Mouse (Mus musculus) naive thymus-derived CD4-positive, alpha-beta T cell, adult 2 months (primary cell): ENCODE measurements around the gene Eda.

ENCODE experiments used
- DNase-seq: peaks from one replicate; pipeline ENCODE4 v3.0.0-alpha.2; 2011; ENCODE audit warnings: low read depth

Gene Eda

GRCm38 (mm10) chrX:99975250-99975984 lies at the start of gene Eda:
Eda (plus strand) TSS chrX:99975606.
- DNase-seq = no peak

- no peak for DNase-seq
These were observed 14.4 kb upstream of the Eda start for GRCm38 (mm10) chrX:99961002-99961401.

GRCm38 (mm10) chrX:99970111-99970510 lies 5.3 kb upstream of the Eda start:
- DNase-seq = no peak

GRCm38 (mm10) chrX:99974381-99974780 lies 1.0 kb upstream of the Eda start:
- DNase-seq = no peak

GRCm38 (mm10) chrX:99974803-99975202 lies 603 bp upstream of the Eda start:
- no peak for DNase-seq

- DNase-seq = no peak
These were observed 849 bp downstream of the Eda start for GRCm38 (mm10) chrX:99975985-99976924.

- no peak for DNase-seq
These were observed 2.9 kb downstream of the Eda start for GRCm38 (mm10) chrX:99978354-99978753.

- no peak for DNase-seq
These were observed 18.0 kb downstream of the Eda start for GRCm38 (mm10) chrX:99993434-99993833.

- no peak for DNase-seq
These were observed 23.9 kb downstream of the Eda start for GRCm38 (mm10) chrX:99999342-99999741.

- DNase-seq = no peak
These were observed 143.0 kb downstream of the Eda start for GRCm38 (mm10) chrX:100118362-100118761.

- no peak for DNase-seq
These were observed 219.9 kb downstream of the Eda start for GRCm38 (mm10) chrX:100195286-100195685.

- DNase-seq = no peak
These were observed 338.2 kb downstream of the Eda start for GRCm38 (mm10) chrX:100313652-100314051.

GRCm38 (mm10) chrX:100314172-100314902 lies 338.9 kb downstream of the Eda start:
- DNase-seq = no peak

- no peak for DNase-seq
These were observed 365.3 kb downstream of the Eda start for GRCm38 (mm10) chrX:100340687-100341086.

GRCm38 (mm10) chrX:100344433-100344832 lies 369.0 kb downstream of the Eda start:
- no peak for DNase-seq

- DNase-seq = no peak
These were observed 381.6 kb downstream of the Eda start for GRCm38 (mm10) chrX:100356974-100357373.

GRCm38 (mm10) chrX:100389887-100390286 lies 414.5 kb downstream of the Eda start:
- DNase-seq = no peak

GRCm38 (mm10) chrX:100392304-100392703 lies 416.9 kb downstream of the Eda start:
- no peak for DNase-seq

- no peak for DNase-seq
These were observed 418.9 kb downstream of the Eda start for GRCm38 (mm10) chrX:100394223-100394861.

GRCm38 (mm10) chrX:100395026-100395425 lies 419.6 kb downstream of the Eda start:
- DNase-seq = no peak

GRCm38 (mm10) chrX:100400900-100401299 lies 425.5 kb downstream of the Eda start:
- DNase-seq = no peak

- DNase-seq = no peak
These were observed 426.3 kb downstream of the Eda start for GRCm38 (mm10) chrX:100401657-100402056.
